Mouse (Mus musculus): Measurements from ENCODE around the gene Khdc4. TPM values are rescaled to one million over a fixed set of nuclear protein-coding genes. Genes with fewer than 3 reads are reported as not detected.
"Not testable (repeated sequence)": the region's sequence is repeated elsewhere in the genome, so short reads cannot be mapped to it uniquely, and the experiment has no call there.

Khdc4 gene
- polyA plus RNA-seq, 1 experiment, result 78.2 TPM

GRCm38 (mm10) chr3:88655619-88656018 lies 30.0 kb upstream of the Khdc4 start:
- DNase-seq (ENCODE audit: low read depth), result no peak

- no peak for DNase-seq (ENCODE audit: low read depth)
Observed at GRCm38 (mm10) chr3:88658441-88659127, 27.0 kb upstream of the Khdc4 start.

- no peak for DNase-seq (ENCODE audit: low read depth)
Observed at GRCm38 (mm10) chr3:88659798-88660197, 25.8 kb upstream of the Khdc4 start.

- no peak for DNase-seq (ENCODE audit: low read depth)
Observed at GRCm38 (mm10) chr3:88664095-88664494, 21.5 kb upstream of the Khdc4 start.

GRCm38 (mm10) chr3:88677399-88677798 lies 8.2 kb upstream of the Khdc4 start:
- no peak for DNase-seq (ENCODE audit: low read depth)

GRCm38 (mm10) chr3:88683814-88684213 lies 1.8 kb upstream of the Khdc4 start:
- no peak for DNase-seq (ENCODE audit: low read depth)

- DNase-seq (ENCODE audit: low read depth), result no peak
Observed at GRCm38 (mm10) chr3:88684236-88684979, 1.2 kb upstream of the Khdc4 start.

- no peak for DNase-seq (ENCODE audit: low read depth)
Observed at GRCm38 (mm10) chr3:88685958-88686451, 402 bp downstream of the Khdc4 start.

- no peak for DNase-seq (ENCODE audit: low read depth)
Observed at GRCm38 (mm10) chr3:88686734-88687611, 1.4 kb downstream of the Khdc4 start.

- DNase-seq (ENCODE audit: low read depth), result no peak
Observed at GRCm38 (mm10) chr3:88689079-88689478, 3.5 kb downstream of the Khdc4 start.

GRCm38 (mm10) chr3:88695545-88695944 lies 9.9 kb downstream of the Khdc4 start:
- no peak for DNase-seq (ENCODE audit: low read depth)

- no peak for DNase-seq (ENCODE audit: low read depth)
Observed at GRCm38 (mm10) chr3:88698051-88698450, 12.4 kb downstream of the Khdc4 start.

GRCm38 (mm10) chr3:88698834-88699233 lies 13.2 kb downstream of the Khdc4 start:
- no peak for DNase-seq (ENCODE audit: low read depth)

GRCm38 (mm10) chr3:88700247-88700646 lies 14.6 kb downstream of the Khdc4 start:
- no peak for DNase-seq (ENCODE audit: low read depth)

GRCm38 (mm10) chr3:88701222-88701621 lies 15.6 kb downstream of the Khdc4 start:
- no peak for DNase-seq (ENCODE audit: low read depth)

- no peak for DNase-seq (ENCODE audit: low read depth)
Observed at GRCm38 (mm10) chr3:88713709-88714108, 28.1 kb downstream of the Khdc4 start.

- DNase-seq (ENCODE audit: low read depth), result no peak
Observed at GRCm38 (mm10) chr3:88714725-88715124, 29.1 kb downstream of the Khdc4 start.

GRCm38 (mm10) chr3:88715716-88716115 lies 30.1 kb downstream of the Khdc4 start:
- not testable (repeated sequence) for DNase-seq (ENCODE audit: low read depth)

GRCm38 (mm10) chr3:88716399-88717197 lies 31.0 kb downstream of the Khdc4 start, which contains the start of gene Rit1:
TSS of gene Rit1 (plus strand) at chr3:88716838.
- no peak for DNase-seq (ENCODE audit: low read depth)

- DNase-seq (ENCODE audit: low read depth), result no peak
Observed at GRCm38 (mm10) chr3:88717198-88717798, 31.7 kb downstream of the Khdc4 start.

GRCm38 (mm10) chr3:88717831-88718230 lies 32.2 kb downstream of the Khdc4 start:
- no peak for DNase-seq (ENCODE audit: low read depth)

Measured in gonadal fat pad, adult 2 months (tissue).